Mouse (Mus musculus): ENCODE measurements at regions not wholly inside any gene's neighbourhood (a gene's known extent, or its start where the extent isn't known, plus 50 kb on each side); places are given as distances from the start of the nearest gene placed in this dataset.

DNA sequence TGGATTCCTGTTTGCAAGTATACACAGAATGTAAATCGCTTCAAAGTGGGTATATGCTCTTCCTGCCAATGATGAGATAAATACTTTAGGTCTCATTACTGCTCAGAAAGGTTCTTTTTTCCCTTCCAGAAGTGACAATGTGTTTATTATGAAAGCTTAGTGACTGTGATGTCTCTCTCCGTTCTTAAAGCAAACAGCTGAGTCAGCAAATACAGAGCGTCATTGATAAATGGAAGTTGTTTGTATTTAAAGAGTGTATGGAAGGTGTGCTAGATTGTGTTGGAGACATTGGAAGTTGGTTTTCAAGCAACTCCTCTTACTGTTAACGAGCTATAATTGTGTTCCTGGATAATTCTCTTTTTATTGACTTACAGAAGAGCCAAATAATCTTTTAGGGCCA, 408.0 kb downstream of the Prr30 start:
- Histone ChIP-seq H3K9ac (ENCODE audit: low read depth, poor library complexity, severe bottlenecking) (no peak overlapping the region), H3K27ac (ENCODE audit: insufficient read depth, low read length) (no peak overlapping the region), H3K9me3 (replicated peaks; ENCODE audit: control insufficient read depth, insufficient read depth, low read length, poor library complexity, severe bottlenecking) (no peaks in the 10 kb centered on the region), H3K4me1 (ENCODE audit: control insufficient read depth, insufficient read depth, low read length) (no peaks in the 10 kb centered on the region), H3K36me3 (ENCODE audit: control insufficient read depth, insufficient read depth, low read length, poor library complexity, severe bottlenecking) (no peaks in the 10 kb centered on the region), H3K4me3 (ENCODE audit: low read depth, low read length) (no peak overlapping the region), H3K27me3 (ENCODE audit: control insufficient read depth, insufficient read depth, low read length, poor library complexity, severe bottlenecking) (no peaks in the 10 kb centered on the region; the same call in 1 of the 2 replicates)
- TF ChIP-seq EP300 (IDR thresholded peaks at IDR 0.05; ENCODE audit: insufficient read depth, low read depth, low read length) = no peak
- TF ChIP-seq POLR2A (IDR thresholded peaks at IDR 0.05; ENCODE audit: insufficient read depth, low read length) = no peak
- no peak for TF ChIP-seq CTCF (IDR thresholded peaks at IDR 0.05; ENCODE audit: low read depth, low read length)

DNA sequence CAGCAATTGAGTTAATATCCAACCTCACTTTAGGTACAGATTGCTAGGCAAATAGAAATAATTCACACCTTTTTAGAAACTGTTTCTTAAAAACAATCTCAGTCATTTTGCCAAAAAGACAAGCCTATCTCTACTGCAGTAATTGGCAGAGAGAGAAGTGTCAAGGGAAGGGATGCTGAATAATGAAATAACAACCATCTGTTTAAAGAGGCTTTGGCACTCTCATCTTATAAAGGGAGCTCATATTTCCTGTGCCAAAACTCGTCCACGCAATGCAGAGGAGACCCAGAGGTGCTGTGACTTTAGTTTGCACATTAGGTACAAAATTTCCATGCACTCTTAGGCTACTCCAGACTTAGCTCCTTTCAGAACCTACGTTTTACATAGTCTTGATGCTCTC, 418.2 kb downstream of the Prr30 start:
- H3K36me3 ChIP-seq (ENCODE audit: control insufficient read depth, insufficient read depth, low read length, poor library complexity, severe bottlenecking) = no peaks in the 10 kb centered on the region
- TF ChIP-seq CTCF (IDR thresholded peaks at IDR 0.05; ENCODE audit: low read depth, low read length) = no peak
- TF ChIP-seq EP300 (IDR thresholded peaks at IDR 0.05; ENCODE audit: insufficient read depth, low read depth, low read length) = no peak
- no peak for TF ChIP-seq POLR2A (IDR thresholded peaks at IDR 0.05; ENCODE audit: insufficient read depth, low read length)
- no peaks in the 10 kb centered on the region for H3K4me1 ChIP-seq (ENCODE audit: control insufficient read depth, insufficient read depth, low read length)
- H3K9me3 ChIP-seq (replicated peaks; ENCODE audit: control insufficient read depth, insufficient read depth, low read length, poor library complexity, severe bottlenecking) = peaks cover 9% of the 10 kb centered on the region; the same call in 1 of the 2 replicates
- no peaks in the 10 kb centered on the region for H3K27me3 ChIP-seq (ENCODE audit: control insufficient read depth, insufficient read depth, low read length, poor library complexity, severe bottlenecking)
- no peak overlapping the region for H3K27ac ChIP-seq (ENCODE audit: insufficient read depth, low read length)
- no peak overlapping the region for H3K9ac ChIP-seq (ENCODE audit: low read depth, poor library complexity, severe bottlenecking)
- H3K4me3 ChIP-seq (ENCODE audit: low read depth, low read length) = no peak overlapping the region

DNA sequence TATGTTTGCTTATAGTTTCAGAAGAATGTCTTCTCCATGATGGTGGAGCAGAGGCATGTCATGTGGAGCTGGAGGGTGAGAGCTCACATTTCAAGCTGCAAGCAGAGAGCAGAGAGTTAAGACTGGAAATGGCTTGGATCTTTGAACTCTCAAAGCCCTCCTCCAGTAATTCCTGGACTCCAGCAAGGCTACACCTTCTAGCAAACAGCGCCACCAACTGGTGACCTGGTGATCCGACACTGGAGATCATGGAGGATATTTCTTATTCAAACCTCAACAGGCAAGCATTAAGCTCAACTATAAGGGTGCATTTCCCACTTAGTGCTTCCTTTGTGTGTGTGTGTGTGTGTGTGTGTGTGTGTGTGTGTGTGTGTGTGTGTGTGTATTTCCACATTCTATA, 446.2 kb downstream of the Prr30 start:
- Histone ChIP-seq H3K27me3 (ENCODE audit: control insufficient read depth, insufficient read depth, low read length, poor library complexity, severe bottlenecking) (no peaks in the 10 kb centered on the region), H3K9me3 (replicated peaks; ENCODE audit: control insufficient read depth, insufficient read depth, low read length, poor library complexity, severe bottlenecking) (no peaks in the 10 kb centered on the region), H3K4me1 (ENCODE audit: control insufficient read depth, insufficient read depth, low read length) (no peaks in the 10 kb centered on the region), H3K9ac (ENCODE audit: low read depth, poor library complexity, severe bottlenecking) (no peak overlapping the region), H3K36me3 (ENCODE audit: control insufficient read depth, insufficient read depth, low read length, poor library complexity, severe bottlenecking) (no peaks in the 10 kb centered on the region), H3K4me3 (ENCODE audit: low read depth, low read length) (no peak overlapping the region), H3K27ac (ENCODE audit: insufficient read depth, low read length) (no peak overlapping the region)
- TF ChIP-seq EP300 (IDR thresholded peaks at IDR 0.05; ENCODE audit: insufficient read depth, low read depth, low read length) (no peak), POLR2A (IDR thresholded peaks at IDR 0.05; ENCODE audit: insufficient read depth, low read length) (no peak), CTCF (IDR thresholded peaks at IDR 0.05; ENCODE audit: low read depth, low read length) (peak; percentile 63)

DNA sequence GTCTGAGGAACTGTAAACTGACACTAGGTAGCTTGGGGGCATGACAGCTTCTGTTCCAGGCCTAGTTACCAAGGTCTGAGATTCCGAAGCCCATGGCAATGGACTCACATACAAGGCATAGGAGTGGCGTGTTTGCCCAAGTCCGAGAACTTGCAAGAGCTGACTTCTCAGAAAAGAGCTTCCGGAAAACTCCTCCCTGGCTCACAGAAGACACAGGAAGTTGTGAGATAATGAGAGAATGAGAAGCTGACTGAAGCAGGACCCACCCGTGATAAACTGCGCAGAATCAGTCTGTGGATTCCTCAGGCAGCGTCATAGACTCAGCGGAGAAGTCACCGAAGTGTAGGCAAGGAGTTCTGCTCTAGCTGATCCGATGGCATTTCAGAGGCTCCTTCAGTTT, 447.4 kb downstream of the Prr30 start:
- Histone ChIP-seq H3K4me1 (ENCODE audit: control insufficient read depth, insufficient read depth, low read length) (no peaks in the 10 kb centered on the region), H3K9me3 (replicated peaks; ENCODE audit: control insufficient read depth, insufficient read depth, low read length, poor library complexity, severe bottlenecking) (no peaks in the 10 kb centered on the region), H3K27me3 (ENCODE audit: control insufficient read depth, insufficient read depth, low read length, poor library complexity, severe bottlenecking) (no peaks in the 10 kb centered on the region), H3K4me3 (ENCODE audit: low read depth, low read length) (no peak overlapping the region), H3K27ac (ENCODE audit: insufficient read depth, low read length) (no peak overlapping the region), H3K36me3 (ENCODE audit: control insufficient read depth, insufficient read depth, low read length, poor library complexity, severe bottlenecking) (no peaks in the 10 kb centered on the region), H3K9ac (ENCODE audit: low read depth, poor library complexity, severe bottlenecking) (no peak overlapping the region)
- no peak for TF ChIP-seq POLR2A (IDR thresholded peaks at IDR 0.05; ENCODE audit: insufficient read depth, low read length)
- no peak for TF ChIP-seq EP300 (IDR thresholded peaks at IDR 0.05; ENCODE audit: insufficient read depth, low read depth, low read length)
- TF ChIP-seq CTCF (IDR thresholded peaks at IDR 0.05; ENCODE audit: low read depth, low read length) = no peak

DNA sequence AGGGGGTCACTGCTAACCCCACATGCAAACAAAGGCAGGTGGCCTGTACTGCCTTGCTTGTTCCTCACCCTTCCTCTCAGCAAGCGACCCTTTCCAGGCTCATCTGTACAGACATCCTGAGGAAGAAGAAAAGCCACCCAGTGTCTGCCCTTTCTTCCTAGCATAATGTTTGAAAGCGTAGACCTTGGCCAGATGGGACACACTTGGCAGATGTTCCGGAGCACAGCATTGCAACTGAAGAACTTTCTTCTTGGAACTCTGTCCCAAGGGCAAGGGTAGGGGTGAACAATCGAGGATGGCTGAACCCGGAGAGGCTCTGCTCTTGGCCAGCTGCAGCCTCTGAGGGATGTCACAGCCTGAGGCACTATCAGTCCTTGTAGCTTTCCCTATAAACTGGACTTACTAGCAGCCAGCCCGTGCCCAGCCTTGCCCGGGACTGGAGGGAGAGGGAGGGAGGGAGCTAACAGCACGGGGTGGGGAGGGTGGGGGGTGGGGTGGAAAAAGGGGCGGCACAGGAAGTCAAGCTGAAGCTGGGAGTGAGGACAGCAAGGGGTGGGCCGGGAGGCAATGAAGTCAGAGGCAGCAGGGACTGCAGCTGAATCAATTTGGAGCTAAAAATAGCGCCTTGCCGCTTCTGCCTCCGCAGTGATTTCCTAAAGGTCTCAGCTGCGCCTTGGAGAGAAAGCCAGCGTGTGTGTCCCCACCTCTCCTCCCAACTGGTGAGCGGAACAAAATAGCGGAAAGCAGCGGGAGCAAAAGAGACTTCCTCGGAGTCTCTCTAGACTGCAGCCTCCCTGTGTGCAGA, 450.2 kb downstream of the Prr30 start:
- Histone ChIP-seq H3K36me3 (ENCODE audit: control insufficient read depth, insufficient read depth, low read length, poor library complexity, severe bottlenecking) (no peaks in the 10 kb centered on the region), H3K27me3 (ENCODE audit: control insufficient read depth, insufficient read depth, low read length, poor library complexity, severe bottlenecking) (no peaks in the 10 kb centered on the region), H3K9ac (ENCODE audit: low read depth, poor library complexity, severe bottlenecking) (no peak overlapping the region), H3K4me1 (ENCODE audit: control insufficient read depth, insufficient read depth, low read length) (no peaks in the 10 kb centered on the region), H3K4me3 (ENCODE audit: low read depth, low read length) (no peak overlapping the region; the same call in 1 of the 2 replicates), H3K9me3 (replicated peaks; ENCODE audit: control insufficient read depth, insufficient read depth, low read length, poor library complexity, severe bottlenecking) (no peaks in the 10 kb centered on the region), H3K27ac (ENCODE audit: insufficient read depth, low read length) (0 out of 2 replicates have a peak overlapping the region, but pooled peaks have one; percentile 47)
- no peak for TF ChIP-seq CTCF (IDR thresholded peaks at IDR 0.05; ENCODE audit: low read depth, low read length)
- 0 out of 2 replicates have a peak, but pooled peaks have one; percentile 38 for TF ChIP-seq EP300 (IDR thresholded peaks at IDR 0.05; ENCODE audit: insufficient read depth, low read depth, low read length)

DNA sequence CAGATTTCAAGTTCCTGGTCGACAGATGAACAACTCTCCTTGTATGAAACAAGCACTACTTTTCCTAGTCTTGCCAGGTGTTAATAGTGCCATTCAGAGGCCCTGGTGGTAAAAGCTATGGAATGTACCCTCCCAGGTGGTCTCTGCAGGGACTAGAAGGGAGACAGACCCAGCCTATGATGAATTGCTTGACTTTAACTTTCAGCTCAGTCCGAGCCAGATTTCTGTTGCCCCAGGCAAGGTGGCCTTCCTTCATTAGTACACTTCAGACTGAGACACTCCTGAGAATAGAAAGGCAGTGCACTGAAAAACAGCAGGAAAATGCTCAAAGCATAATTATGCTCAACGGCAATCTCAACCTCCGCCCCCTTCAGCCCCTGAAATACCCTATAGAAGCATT, 450.8 kb upstream of the Klf12 start:
- Histone ChIP-seq H3K4me3 (ENCODE audit: low read depth, low read length) (no peak overlapping the region), H3K9ac (ENCODE audit: low read depth, poor library complexity, severe bottlenecking) (no peak overlapping the region), H3K27ac (ENCODE audit: insufficient read depth, low read length) (no peak overlapping the region), H3K27me3 (ENCODE audit: control insufficient read depth, insufficient read depth, low read length, poor library complexity, severe bottlenecking) (no peaks in the 10 kb centered on the region), H3K4me1 (ENCODE audit: control insufficient read depth, insufficient read depth, low read length) (no peaks in the 10 kb centered on the region), H3K36me3 (ENCODE audit: control insufficient read depth, insufficient read depth, low read length, poor library complexity, severe bottlenecking) (no peaks in the 10 kb centered on the region), H3K9me3 (replicated peaks; ENCODE audit: control insufficient read depth, insufficient read depth, low read length, poor library complexity, severe bottlenecking) (no peaks in the 10 kb centered on the region)
- TF ChIP-seq EP300 (IDR thresholded peaks at IDR 0.05; ENCODE audit: insufficient read depth, low read depth, low read length) (no peak), POLR2A (IDR thresholded peaks at IDR 0.05; ENCODE audit: insufficient read depth, low read length) (no peak), CTCF (IDR thresholded peaks at IDR 0.05; ENCODE audit: low read depth, low read length) (no peak)
